Mouse (Mus musculus): ENCODE measurements at regions not wholly inside any gene's neighbourhood (a gene's known extent, or its start where the extent isn't known, plus 50 kb on each side); places are given as distances from the start of the nearest gene placed in this dataset.
A peak's percentile ranks its signal among the peaks of the same experiment; 100 is the strongest.

DNA sequence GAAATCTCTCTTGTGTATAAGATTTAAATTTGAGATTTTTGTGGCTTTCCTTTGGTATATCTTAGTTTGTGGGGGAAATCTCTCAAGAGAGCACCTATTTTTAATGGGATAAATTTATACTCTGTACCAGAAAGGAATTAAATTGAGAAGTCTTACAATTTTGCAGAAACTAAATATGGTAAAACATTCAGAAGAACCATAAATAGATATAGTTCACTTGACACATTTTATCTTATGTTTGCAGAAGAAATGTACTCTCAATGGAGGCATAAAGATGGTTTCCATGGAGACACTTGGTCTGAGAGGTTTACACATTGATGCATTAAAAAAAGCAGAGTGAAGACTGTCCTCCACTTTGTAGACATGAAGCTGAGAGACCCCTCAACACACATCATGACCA, 86.9 kb downstream of the Ndufa10 start:
- DNase-seq (ENCODE audit: low spot score in 2 of 2): no peak

GRCm38 (mm10) chr1:92384945-92385344, 88.7 kb downstream of the Ndufa10 start:
- no peak for DNase-seq (ENCODE audit: low spot score in 2 of 2)

DNA sequence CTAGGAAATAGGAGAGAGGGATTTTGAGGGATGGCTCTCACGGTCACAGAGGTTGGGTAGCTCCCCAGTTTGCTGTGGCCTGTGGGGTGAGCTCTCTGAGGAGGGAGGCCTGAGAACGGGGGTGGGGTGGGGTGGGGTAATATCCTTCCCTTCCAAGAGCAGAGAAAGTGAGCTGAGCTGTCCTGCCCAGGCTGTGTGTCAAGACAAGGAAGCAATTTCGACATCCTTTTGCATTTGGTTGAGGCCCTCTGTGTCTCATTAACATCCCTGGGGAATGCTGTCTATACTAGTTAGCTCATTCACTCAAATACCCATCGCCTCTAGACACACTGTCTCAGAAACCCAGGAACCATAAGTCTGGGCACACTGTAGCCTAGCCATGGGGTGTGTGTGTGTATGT, 89.9 kb downstream of the Ndufa10 start:
- DNase-seq (ENCODE audit: low spot score in 2 of 2): no peak

GRCm38 (mm10) chr1:92379510-92379886, 94.2 kb downstream of the Ndufa10 start:
- peak in 1 of 2 experiments; percentile 26 for DNase-seq (ENCODE audit: low spot score in 2 of 2)

DNA sequence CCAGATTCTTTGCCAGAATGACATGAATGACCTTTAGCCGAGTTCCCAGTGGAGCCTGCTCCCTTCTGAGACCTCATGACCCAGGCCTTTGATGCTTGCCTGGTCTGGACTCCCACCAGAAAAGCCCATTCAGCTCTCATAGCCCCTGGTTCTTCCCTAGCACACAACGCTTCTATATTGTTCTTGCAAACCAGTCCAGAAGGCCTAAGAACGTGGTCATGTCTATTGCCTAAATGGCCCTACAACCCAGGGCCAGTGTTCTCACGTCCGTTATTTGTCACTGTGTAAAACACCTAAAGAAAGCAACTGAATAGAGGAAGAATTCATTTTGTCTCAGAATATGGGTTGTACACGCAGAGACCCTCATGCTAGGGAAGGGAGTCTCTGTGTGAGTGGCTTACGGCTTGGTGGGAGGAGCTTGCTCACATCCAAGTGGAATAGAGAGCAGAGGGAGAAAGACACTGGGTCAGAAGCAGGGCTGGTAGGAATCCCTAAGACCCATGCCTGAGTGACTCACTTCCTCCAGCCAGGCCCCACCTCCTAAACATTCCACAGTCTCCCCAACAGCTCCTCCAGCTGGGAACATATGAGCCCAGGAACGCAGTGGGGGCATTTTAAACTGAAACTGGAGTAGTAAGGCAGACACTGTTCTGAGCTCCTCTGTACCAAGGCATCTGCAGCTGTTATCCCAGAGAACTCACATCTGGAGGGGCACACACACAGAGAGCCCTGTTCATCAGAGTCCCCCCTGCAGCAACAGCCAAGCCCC, 94.7 kb downstream of the Ndufa10 start:
- no peak for DNase-seq (ENCODE audit: low spot score in 2 of 2)

DNA sequence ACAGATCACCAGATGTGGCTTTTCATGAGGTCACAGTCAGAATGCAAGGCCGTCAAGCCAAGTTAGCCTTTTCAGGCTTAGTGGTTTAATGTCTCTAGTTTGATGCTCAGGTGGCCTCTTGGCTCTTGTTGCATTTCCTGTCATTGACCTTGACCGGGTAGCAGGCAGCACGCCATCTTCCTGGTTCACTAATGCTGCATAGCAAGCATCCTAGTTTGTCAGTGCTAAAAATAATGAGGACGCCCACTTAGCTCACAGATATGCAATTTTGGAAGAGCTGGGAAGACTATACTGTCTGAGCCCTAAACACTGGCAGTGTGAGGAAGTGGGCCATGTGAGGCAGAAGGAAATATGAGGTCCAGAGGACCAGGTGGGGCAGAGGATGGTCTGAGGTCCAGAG, 97.2 kb downstream of the Ndufa10 start:
- no peak for DNase-seq (ENCODE audit: low spot score in 2 of 2)

GRCm38 (mm10) chr1:92372222-92372990, 101.3 kb downstream of the Ndufa10 start:
- DNase-seq (ENCODE audit: low spot score in 2 of 2): no peak

- DNase-seq (ENCODE audit: low spot score in 2 of 2): no peak
Measured at GRCm38 (mm10) chr1:92371357-92371981, 102.2 kb downstream of the Ndufa10 start.

DNA sequence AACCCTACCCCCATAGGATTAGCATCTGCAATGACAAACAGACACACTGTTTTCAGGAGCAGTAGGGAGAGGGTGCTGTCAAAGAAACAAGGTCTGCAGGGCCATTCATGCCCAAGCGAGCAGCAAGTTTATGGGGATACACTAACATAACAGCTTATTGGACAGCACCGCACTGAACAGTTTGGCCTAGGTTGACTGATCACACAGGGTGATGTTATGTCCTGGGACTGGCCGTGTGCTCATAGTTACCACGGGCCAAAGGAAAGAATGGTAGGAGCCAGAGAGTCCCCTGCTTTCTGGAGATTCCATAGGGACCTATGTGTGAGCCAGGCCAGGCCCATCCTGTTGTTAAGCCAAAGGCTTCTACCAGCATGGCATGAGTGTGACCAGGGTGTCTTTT, 102.8 kb downstream of the Ndufa10 start:
- DNase-seq (ENCODE audit: low spot score in 2 of 2): no peak

GRCm38 (mm10) chr1:92369972-92370371, 103.7 kb downstream of the Ndufa10 start:
- DNase-seq (ENCODE audit: low spot score in 2 of 2): no peak

GRCm38 (mm10) chr1:92366249-92366648, 107.4 kb downstream of the Ndufa10 start:
- DNase-seq (ENCODE audit: low spot score in 2 of 2): no peak

GRCm38 (mm10) chr1:92365366-92366075, 108.1 kb downstream of the Ndufa10 start:
- DNase-seq (ENCODE audit: low spot score in 2 of 2): no peak

- DNase-seq (ENCODE audit: low spot score in 2 of 2): no peak
Measured at GRCm38 (mm10) chr1:92361677-92362076, 112.0 kb downstream of the Ndufa10 start.

DNA sequence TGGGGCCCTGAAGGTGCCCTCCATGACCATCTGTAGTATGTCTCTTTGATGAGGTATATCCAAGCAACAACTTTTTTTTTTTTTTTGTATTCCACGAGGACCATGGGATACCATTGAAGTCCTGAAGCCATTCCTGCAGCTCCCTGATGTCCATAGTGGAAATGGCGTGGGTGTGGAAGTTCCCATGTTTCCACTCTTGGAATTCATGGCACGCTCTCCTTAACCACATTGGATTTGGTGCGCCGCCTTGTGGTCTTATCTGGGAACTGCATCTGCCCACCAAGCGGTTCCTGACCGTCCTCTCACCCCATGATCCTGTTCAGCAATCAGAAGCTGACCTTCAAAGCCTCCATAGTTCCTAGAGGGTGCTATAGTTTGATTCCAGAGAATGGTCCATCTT, 113.4 kb downstream of the Ndufa10 start:
- peak; percentile 40 to 42 for DNase-seq (ENCODE audit: low spot score in 2 of 2)

- no peak for DNase-seq (ENCODE audit: low spot score in 2 of 2)
Measured at GRCm38 (mm10) chr1:92359473-92359872, 114.2 kb downstream of the Ndufa10 start.

GRCm38 (mm10) chr1:92358758-92359287, 114.8 kb downstream of the Ndufa10 start:
- no peak for DNase-seq (ENCODE audit: low spot score in 2 of 2)

GRCm38 (mm10) chr1:92348353-92349005, 125.2 kb downstream of the Ndufa10 start:
- peak; percentile 66 to 81 for DNase-seq (ENCODE audit: low spot score in 2 of 2)

DNA sequence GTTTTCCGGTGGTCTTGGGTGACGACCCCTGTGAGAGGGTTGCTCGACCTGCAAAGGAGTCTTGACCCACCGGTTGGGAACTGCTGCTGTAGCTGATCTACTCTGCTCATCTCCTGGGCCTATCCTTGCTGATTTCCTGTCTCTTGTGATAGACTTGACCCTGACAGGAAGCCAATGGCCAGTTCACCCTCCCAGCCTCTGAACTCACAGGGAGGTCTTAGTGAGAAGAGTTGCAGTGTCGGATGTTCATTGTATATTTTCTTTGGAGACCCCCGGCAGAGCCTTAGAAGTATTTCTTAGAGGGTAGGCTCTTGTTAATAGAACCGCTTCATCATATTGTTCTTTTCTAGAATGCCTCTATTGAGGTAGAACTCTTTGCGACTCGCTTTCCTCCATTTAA, 126.0 kb downstream of the Ndufa10 start:
- no peak for DNase-seq (ENCODE audit: low spot score in 2 of 2)

- peak; percentile 75 to 87 for DNase-seq (ENCODE audit: low spot score in 2 of 2)
Measured at GRCm38 (mm10) chr1:92343768-92344167, 129.9 kb downstream of the Ndufa10 start.

GRCm38 (mm10) chr1:92343161-92343598, 130.5 kb downstream of the Ndufa10 start:
- peak; percentile 50 to 56 for DNase-seq (ENCODE audit: low spot score in 2 of 2)

Data from gastrocnemius, adult 8-10 months (tissue).